Mouse (Mus musculus) myocyte (in vitro differentiated cells): Measurements from ENCODE around the gene Ppp1r3g.

ENCODE experiments used
- CEBPB ChIP-seq: IDR thresholded peaks from 2 replicates; pipeline ENCODE4 v1.6.1; 2011; ENCODE audit warnings: mild to moderate bottlenecking, moderate library complexity; ENCODE audit not compliant: poor library complexity, insufficient read depth, severe bottlenecking
- E2F4 ChIP-seq: IDR thresholded peaks from one replicate; pipeline ENCODE4 v1.6.1; 2011; ENCODE audit warnings: mild to moderate bottlenecking, control low read depth, moderate library complexity; ENCODE audit not compliant: insufficient read depth
- MAX ChIP-seq: IDR thresholded peaks from one replicate; pipeline ENCODE4 v1.6.1; 2011; ENCODE audit warnings: low read depth, mild to moderate bottlenecking, control low read depth
- MYOD1 ChIP-seq, 3 experiments: IDR thresholded peaks; one replicate each; pipeline ENCODE4 v1.6.1; 2011; ENCODE audit warnings: control low read depth in 2 of 3, low read depth in 2 of 3, mild to moderate bottlenecking in 2 of 3, moderate library complexity in 1 of 3; ENCODE audit not compliant: insufficient read length in 2 of 3, control insufficient read depth in 1 of 3
- MYOG ChIP-seq, 3 experiments: IDR thresholded peaks; one replicate each; pipeline ENCODE4 v1.6.1; 2011; ENCODE audit warnings: control low read depth in 2 of 3, low read depth in 2 of 3, mild to moderate bottlenecking in 2 of 3; ENCODE audit not compliant: insufficient read length in 2 of 3, control insufficient read depth in 1 of 3, insufficient read depth in 1 of 3
- POLR2A ChIP-seq: IDR thresholded peaks from one replicate; pipeline ENCODE4 v1.6.1; 2011; ENCODE audit warnings: low read depth, mild to moderate bottlenecking, control low read depth, moderate library complexity; ENCODE audit not compliant: insufficient read length
- POLR2AphosphoS2 ChIP-seq: IDR thresholded peaks from one replicate; pipeline ENCODE4 v1.6.1; 2011; ENCODE audit warnings: low read depth, control low read depth; ENCODE audit not compliant: insufficient read length
- REST ChIP-seq: IDR thresholded peaks from one replicate; pipeline ENCODE4 v1.6.1; 2011; ENCODE audit warnings: mild to moderate bottlenecking, control low read depth, moderate library complexity; ENCODE audit not compliant: insufficient read depth, insufficient read length
- TCF12 ChIP-seq: IDR thresholded peaks from one replicate; pipeline ENCODE4 v1.6.1; 2011; ENCODE audit warnings: mild to moderate bottlenecking, control low read depth; ENCODE audit not compliant: poor library complexity, insufficient read depth, severe bottlenecking
- TCF3 ChIP-seq: IDR thresholded peaks from one replicate; pipeline ENCODE4 v1.6.1; 2011; ENCODE audit warnings: low read depth, control low read depth; ENCODE audit not compliant: insufficient read length
- USF1 ChIP-seq: IDR thresholded peaks from one replicate; pipeline ENCODE4 v1.6.1; 2011; ENCODE audit warnings: low read depth, mild to moderate bottlenecking, control low read depth, moderate library complexity

DNA sequence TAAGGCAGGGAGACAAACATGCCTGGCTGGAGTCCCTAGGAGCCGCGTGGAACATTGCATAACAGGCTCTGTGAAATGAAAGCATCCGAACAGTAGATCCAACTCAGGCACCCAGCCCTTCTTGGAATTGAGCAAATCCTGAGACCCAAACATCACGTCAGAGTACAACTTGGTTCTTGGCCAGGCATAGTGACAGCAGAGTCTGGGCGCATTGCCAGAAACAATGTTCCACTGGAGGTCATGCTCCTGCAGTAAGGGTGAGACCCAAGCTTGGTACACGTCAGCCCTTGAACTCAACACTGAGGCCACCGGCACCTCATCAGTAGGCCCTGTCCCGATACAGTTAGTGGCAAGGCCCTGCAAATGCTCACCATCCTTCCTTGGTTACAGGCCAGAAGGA, 35.4 kb downstream of the Ppp1r3g start:
- TF ChIP-seq POLR2A (no peak), E2F4 (no peak), TCF12 (no peak), MYOG (IDR thresholded peaks at IDR 0.05; ENCODE audit: control insufficient read depth in 1 of 3, insufficient read depth in 1 of 3, insufficient read length in 2 of 3, low read depth in 2 of 3) (no peak), MAX (no peak), POLR2AphosphoS2 (no peak), USF1 (no peak), REST (no peak), CEBPB (no peak), MYOD1 (IDR thresholded peaks at IDR 0.05; ENCODE audit: control insufficient read depth in 1 of 3, insufficient read length in 2 of 3, low read depth in 2 of 3) (no peak), TCF3 (no peak)
